Mouse (Mus musculus): ENCODE data around the gene Sash1. TPM values are rescaled to one million over a fixed set of nuclear protein-coding genes. Genes with fewer than 3 reads are reported as not detected.

Gene Sash1
- polyA plus RNA-seq, 1 experiment from 2014 or later: 2.8 TPM

DNA sequence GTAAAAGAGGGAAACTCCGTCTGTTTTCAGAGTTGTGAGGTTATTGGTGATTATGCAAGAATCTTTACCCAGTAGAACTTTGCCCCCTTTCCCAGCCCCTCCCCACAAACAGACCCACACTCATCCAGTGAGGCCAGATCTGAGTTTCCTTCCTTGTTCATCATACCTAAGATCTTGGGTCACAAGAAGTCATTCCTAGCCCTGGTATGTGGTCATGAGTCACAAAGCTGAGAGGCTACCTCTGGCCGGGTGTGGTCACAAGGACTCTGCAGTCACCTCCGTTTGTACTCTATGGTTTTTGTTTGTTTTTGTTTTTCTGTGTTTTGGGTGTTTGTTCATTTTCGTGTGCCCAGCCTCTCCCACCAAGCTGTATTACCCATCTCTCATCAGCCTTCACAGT is 4.6 kb upstream of the Sash1 start:
- Histone ChIP-seq H3K4me3 (ENCODE audit: low read depth, low read length) (no peak overlapping the region), H3K4me1 (replicated peaks; ENCODE audit: control insufficient read depth, insufficient read depth, low read length) (peaks cover 3% of the 10 kb centered on the region; the same call in 1 of the 2 replicates), H3K36me3 (ENCODE audit: control insufficient read depth, insufficient read depth) (no peaks in the 10 kb centered on the region), H3K27ac (ENCODE audit: low read depth, low read length) (no peak overlapping the region), H3K4me2 (replicated peaks; ENCODE audit: low read depth) (0 out of 2 replicates have a peak overlapping the region, but pooled peaks have one; percentile 10), H3K27me3 (replicated peaks; ENCODE audit: control insufficient read depth, insufficient read depth, low read length) (no peaks in the 10 kb centered on the region), H3K9ac (ENCODE audit: low read depth, low read length) (no peak overlapping the region), H3K9me3 (ENCODE audit: control insufficient read depth) (no peaks in the 10 kb centered on the region)
- WGBS: 34% methylated on average over 4 of the region's 4 CpGs
- peak; percentile 49 for ATAC-seq
- TF ChIP-seq CTCF (IDR thresholded peaks at IDR 0.05; ENCODE audit: low read depth): no peak

GRCm38 (mm10) chr10:8889341-8889740 is 3.5 kb upstream of the Sash1 start:
- no peaks in the 10 kb centered on the region for H3K9me3 ChIP-seq (ENCODE audit: control insufficient read depth)
- WGBS: 66% methylated on average over 4 of the region's 4 CpGs
- no peaks in the 10 kb centered on the region for H3K36me3 ChIP-seq (ENCODE audit: control insufficient read depth, insufficient read depth)
- no peak overlapping the region for H3K4me3 ChIP-seq (ENCODE audit: low read depth, low read length)
- no peak overlapping the region for H3K4me2 ChIP-seq (replicated peaks; ENCODE audit: low read depth)
- ATAC-seq: no peak
- H3K9ac ChIP-seq (ENCODE audit: low read depth, low read length): no peak overlapping the region
- peaks cover 3% of the 10 kb centered on the region; the same call in 1 of the 2 replicates for H3K4me1 ChIP-seq (replicated peaks; ENCODE audit: control insufficient read depth, insufficient read depth, low read length)
- H3K27me3 ChIP-seq (replicated peaks; ENCODE audit: control insufficient read depth, insufficient read depth, low read length): no peaks in the 10 kb centered on the region
- no peak overlapping the region for H3K27ac ChIP-seq (ENCODE audit: low read depth, low read length)
- no peak for TF ChIP-seq CTCF (IDR thresholded peaks at IDR 0.05; ENCODE audit: low read depth)

DNA sequence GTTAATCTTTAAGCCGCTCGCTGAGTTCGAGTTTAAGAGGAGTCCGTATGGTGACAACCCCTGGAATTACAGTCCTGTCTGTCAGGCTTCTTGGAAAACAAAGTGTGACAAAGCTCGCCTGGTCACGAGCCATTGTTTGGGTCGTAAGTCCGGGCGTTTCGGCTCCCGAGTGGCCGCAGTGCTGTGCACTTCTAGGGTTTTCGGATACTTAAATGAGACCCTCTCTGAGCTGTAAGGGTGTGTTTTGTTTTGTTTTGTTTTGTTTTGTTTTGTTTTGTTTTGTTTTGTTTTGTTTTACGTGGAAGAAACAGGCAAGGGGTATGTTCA is 621 bp upstream of the Sash1 start:
- no peak for TF ChIP-seq CTCF (IDR thresholded peaks at IDR 0.05; ENCODE audit: low read depth)
- H3K27ac ChIP-seq (ENCODE audit: low read depth, low read length): peak overlapping the region; percentile 98
- no peaks in the 10 kb centered on the region for H3K27me3 ChIP-seq (replicated peaks; ENCODE audit: control insufficient read depth, insufficient read depth, low read length)
- H3K9me3 ChIP-seq (ENCODE audit: control insufficient read depth): no peaks in the 10 kb centered on the region
- peaks cover 3% of the 10 kb centered on the region; the same call in 1 of the 2 replicates for H3K4me1 ChIP-seq (replicated peaks; ENCODE audit: control insufficient read depth, insufficient read depth, low read length)
- peak overlapping the region; percentile 89 for H3K4me3 ChIP-seq (ENCODE audit: low read depth, low read length)
- ATAC-seq: no peak
- H3K4me2 ChIP-seq (replicated peaks; ENCODE audit: low read depth): peak overlapping the region; percentile 81
- WGBS: 2% methylated on average over 14 of the region's 14 CpGs
- H3K9ac ChIP-seq (ENCODE audit: low read depth, low read length): peak overlapping the region; percentile 78
- H3K36me3 ChIP-seq (ENCODE audit: control insufficient read depth, insufficient read depth): no peaks in the 10 kb centered on the region

DNA sequence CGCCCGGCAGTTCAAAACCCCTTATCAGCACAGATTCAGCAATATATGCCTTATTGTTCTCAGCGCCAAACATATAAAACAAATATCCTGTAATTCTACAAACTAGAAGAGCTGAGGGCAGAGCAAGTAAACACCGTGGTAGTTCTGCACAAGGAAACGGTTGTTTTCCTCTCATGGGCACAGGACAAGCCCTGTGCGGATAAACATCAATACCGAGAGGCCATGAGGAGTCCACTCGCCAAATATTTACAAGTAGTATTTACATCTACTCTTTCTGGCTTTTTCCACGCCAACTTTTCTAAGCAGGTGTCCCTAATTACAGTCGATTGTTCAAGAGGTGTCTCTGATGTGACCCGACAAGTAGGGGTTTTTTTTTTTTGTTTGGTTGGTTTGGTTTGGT is 669 bp downstream of the Sash1 start:
- ATAC-seq: no peak
- Histone ChIP-seq H3K9ac (ENCODE audit: low read depth, low read length) (peak overlapping the region; percentile 78), H3K4me2 (replicated peaks; ENCODE audit: low read depth) (peak overlapping the region; percentile 81), H3K4me1 (replicated peaks; ENCODE audit: control insufficient read depth, insufficient read depth, low read length) (no peaks in the 10 kb centered on the region), H3K27me3 (replicated peaks; ENCODE audit: control insufficient read depth, insufficient read depth, low read length) (no peaks in the 10 kb centered on the region), H3K36me3 (ENCODE audit: control insufficient read depth, insufficient read depth) (no peaks in the 10 kb centered on the region), H3K9me3 (ENCODE audit: control insufficient read depth) (no peaks in the 10 kb centered on the region), H3K4me3 (ENCODE audit: low read depth, low read length) (peak overlapping the region; percentile 89), H3K27ac (ENCODE audit: low read depth, low read length) (peak overlapping the region; percentile 98; the same call in 1 of the 2 replicates)
- WGBS: 4% methylated on average over 11 of the region's 11 CpGs
- TF ChIP-seq CTCF (IDR thresholded peaks at IDR 0.05; ENCODE audit: low read depth): no peak

- peak overlapping the region; percentile 81 for H3K4me2 ChIP-seq (replicated peaks; ENCODE audit: low read depth)
Measured at GRCm38 (mm10) chr10:8884565-8884964, 1.3 kb downstream of the Sash1 start.

GRCm38 (mm10) chr10:8883686-8884085 is 2.2 kb downstream of the Sash1 start:
- Histone ChIP-seq H3K4me1 (replicated peaks; ENCODE audit: control insufficient read depth, insufficient read depth, low read length) (no peaks in the 10 kb centered on the region), H3K4me2 (replicated peaks; ENCODE audit: low read depth) (peak overlapping the region; percentile 81), H3K27me3 (replicated peaks; ENCODE audit: control insufficient read depth, insufficient read depth, low read length) (no peaks in the 10 kb centered on the region), H3K9ac (ENCODE audit: low read depth, low read length) (no peak overlapping the region), H3K4me3 (ENCODE audit: low read depth, low read length) (peak overlapping the region; percentile 89; the same call in 1 of the 2 replicates), H3K27ac (ENCODE audit: low read depth, low read length) (no peak overlapping the region), H3K9me3 (ENCODE audit: control insufficient read depth) (no peaks in the 10 kb centered on the region), H3K36me3 (ENCODE audit: control insufficient read depth, insufficient read depth) (no peaks in the 10 kb centered on the region)
- WGBS: 22% methylated on average over 4 of the region's 4 CpGs
- no peak for ATAC-seq
- TF ChIP-seq CTCF (IDR thresholded peaks at IDR 0.05; ENCODE audit: low read depth): no peak

More at GRCm38 (mm10) chr10:8884565-8884964, 1.3 kb downstream of the Sash1 start:
- no peaks in the 10 kb centered on the region for H3K4me1 ChIP-seq (replicated peaks; ENCODE audit: control insufficient read depth, insufficient read depth, low read length)
- H3K27me3 ChIP-seq (replicated peaks; ENCODE audit: control insufficient read depth, insufficient read depth, low read length): no peaks in the 10 kb centered on the region
- H3K9me3 ChIP-seq (ENCODE audit: control insufficient read depth): no peaks in the 10 kb centered on the region
- H3K4me3 ChIP-seq (ENCODE audit: low read depth, low read length): peak overlapping the region; percentile 89
- H3K27ac ChIP-seq (ENCODE audit: low read depth, low read length): no peak overlapping the region
- ATAC-seq: no peak
- 52% methylated on average over 5 of the region's 5 CpGs for WGBS
- H3K9ac ChIP-seq (ENCODE audit: low read depth, low read length): 0 out of 2 replicates have a peak overlapping the region, but pooled peaks have one; percentile 5
- no peak for TF ChIP-seq CTCF (IDR thresholded peaks at IDR 0.05; ENCODE audit: low read depth)
- H3K36me3 ChIP-seq (ENCODE audit: control insufficient read depth, insufficient read depth): no peaks in the 10 kb centered on the region

GRCm38 (mm10) chr10:8881736-8882135 is 4.1 kb downstream of the Sash1 start:
- WGBS: 59% methylated on average over 2 of the region's 2 CpGs
- ATAC-seq: no peak

More at GRCm38 (mm10) chr10:8881736-8882135, 4.1 kb downstream of the Sash1 start:
- no peaks in the 10 kb centered on the region for H3K36me3 ChIP-seq (ENCODE audit: control insufficient read depth, insufficient read depth)
- H3K4me3 ChIP-seq (ENCODE audit: low read depth, low read length): no peak overlapping the region
- no peak overlapping the region for H3K4me2 ChIP-seq (replicated peaks; ENCODE audit: low read depth)
- H3K27ac ChIP-seq (ENCODE audit: low read depth, low read length): no peak overlapping the region
- H3K27me3 ChIP-seq (replicated peaks; ENCODE audit: control insufficient read depth, insufficient read depth, low read length): no peaks in the 10 kb centered on the region
- no peaks in the 10 kb centered on the region for H3K9me3 ChIP-seq (ENCODE audit: control insufficient read depth)
- H3K9ac ChIP-seq (ENCODE audit: low read depth, low read length): no peak overlapping the region
- no peak for TF ChIP-seq CTCF (IDR thresholded peaks at IDR 0.05; ENCODE audit: low read depth)
- no peaks in the 10 kb centered on the region for H3K4me1 ChIP-seq (replicated peaks; ENCODE audit: control insufficient read depth, insufficient read depth, low read length)

Measured in intestine, postnatal 0 days (tissue).